Mouse (Mus musculus) liver, embryonic 13.5 days (tissue): ENCODE measurements around the gene Cxxc4. TPM values are rescaled to one million over a fixed set of nuclear protein-coding genes. Genes with fewer than 3 reads are reported as not detected.
A peak's percentile ranks its signal among the peaks of the same experiment; 100 is the strongest.

Source experiments
- ATAC-seq: fragments of 200-750 bp; cut with Nextera tagmentation; 2 replicates; pipeline ENCODE4 v1.8.0; 2017; ENCODE audit warnings: low read depth, mild to moderate bottlenecking, moderate number of reproducible peaks, moderate library complexity
- DNase-seq: peaks from one replicate; pipeline ENCODE4 v3.0.0; 2022
- H3K27ac ChIP-seq: fragments of 300-500 bp; sonication (generic); 2 replicates; pipeline ENCODE4 v1.5.1; 2015; ENCODE audit warnings: moderate library complexity, mild to moderate bottlenecking, inconsistent platforms
- H3K27me3 ChIP-seq: fragments of 300-500 bp; sonication (generic); 2 replicates; pipeline ENCODE4 v1.6.1; 2015; ENCODE audit warnings: mild to moderate bottlenecking, inconsistent platforms
- H3K36me3 ChIP-seq: fragments of 300-500 bp; sonication (generic); 2 replicates; pipeline ENCODE4 v1.6.1; 2015; ENCODE audit warnings: mild to moderate bottlenecking, inconsistent platforms
- H3K4me1 ChIP-seq: fragments of 300-500 bp; sonication (generic); replicated peaks from 2 replicates; pipeline ENCODE4 v1.6.1; 2015; ENCODE audit warnings: inconsistent platforms
- H3K4me2 ChIP-seq: fragments of 300-500 bp; sonication (generic); 2 replicates; pipeline ENCODE4 v1.6.1; 2015; ENCODE audit warnings: inconsistent platforms, mild to moderate bottlenecking, moderate library complexity
- H3K4me3 ChIP-seq: fragments of 300-500 bp; sonication (generic); replicated peaks from 2 replicates; pipeline ENCODE4 v1.5.1; 2015; ENCODE audit warnings: mild to moderate bottlenecking, inconsistent platforms
- H3K9ac ChIP-seq: fragments of 300-500 bp; sonication (generic); 2 replicates; pipeline ENCODE4 v1.6.1; 2015; ENCODE audit warnings: mild to moderate bottlenecking, inconsistent platforms
- H3K9me3 ChIP-seq: fragments of 300-500 bp; sonication (generic); replicated peaks from 2 replicates; pipeline ENCODE4 v1.6.1; 2016; ENCODE audit warnings: inconsistent platforms
- WGBS: fragments of 180-500 bp; shearing (Covaris S2); methylation state at CpG from one replicate; pipeline ENCODE4 v1.1.7; 2015; ENCODE audit not compliant: insufficient replicate concordance; 5-methylcytosine and 5-hydroxymethylcytosine counted together
- polyA plus RNA-seq: library from polyadenylated mRNA; unstranded; fragments of >200 nt; fragmentation: Nextera tagmentation; extraction: Ambion mirVana; gene quantifications from 2 replicates; pipeline ENCODE4 v1.2.1, GENCODE M21; 2015

Cxxc4 gene
- polyA plus RNA-seq, 1 experiment from 2014 or later: 0.33 TPM

DNA sequence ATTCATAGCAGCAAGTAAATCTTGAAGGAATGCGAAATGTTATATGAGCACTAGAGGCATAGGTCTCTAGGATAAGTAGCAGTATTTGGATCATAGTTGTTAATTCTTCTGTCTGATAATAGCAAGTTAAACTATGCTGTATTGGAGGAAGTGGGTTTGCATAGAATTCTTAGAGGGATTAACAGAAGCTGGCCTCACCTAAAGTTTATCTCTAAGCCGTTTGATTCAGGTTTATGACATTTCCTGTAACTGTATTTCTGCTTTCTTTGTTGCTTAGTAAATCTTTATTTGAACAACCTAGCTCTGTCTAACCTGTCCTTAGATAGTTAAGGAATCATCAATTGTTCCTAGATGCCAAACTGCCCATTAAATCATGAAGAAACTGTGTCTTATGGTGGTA lies 3.5 kb upstream of the Cxxc4 start:
- Histone ChIP-seq H3K36me3 (no peaks in the 10 kb centered on the region), H3K4me1 (no peaks in the 10 kb centered on the region), H3K9me3 (no peaks in the 10 kb centered on the region), H3K27me3 (peaks cover 36% of the 10 kb centered on the region), H3K4me2 (no peak overlapping the region), H3K27ac (no peak overlapping the region), H3K4me3 (no peak overlapping the region), H3K9ac (no peak overlapping the region)
- ATAC-seq (no peak), DNase-seq (no peak)
- WGBS: 52% methylated on average over 2 of the region's 2 CpGs

DNA sequence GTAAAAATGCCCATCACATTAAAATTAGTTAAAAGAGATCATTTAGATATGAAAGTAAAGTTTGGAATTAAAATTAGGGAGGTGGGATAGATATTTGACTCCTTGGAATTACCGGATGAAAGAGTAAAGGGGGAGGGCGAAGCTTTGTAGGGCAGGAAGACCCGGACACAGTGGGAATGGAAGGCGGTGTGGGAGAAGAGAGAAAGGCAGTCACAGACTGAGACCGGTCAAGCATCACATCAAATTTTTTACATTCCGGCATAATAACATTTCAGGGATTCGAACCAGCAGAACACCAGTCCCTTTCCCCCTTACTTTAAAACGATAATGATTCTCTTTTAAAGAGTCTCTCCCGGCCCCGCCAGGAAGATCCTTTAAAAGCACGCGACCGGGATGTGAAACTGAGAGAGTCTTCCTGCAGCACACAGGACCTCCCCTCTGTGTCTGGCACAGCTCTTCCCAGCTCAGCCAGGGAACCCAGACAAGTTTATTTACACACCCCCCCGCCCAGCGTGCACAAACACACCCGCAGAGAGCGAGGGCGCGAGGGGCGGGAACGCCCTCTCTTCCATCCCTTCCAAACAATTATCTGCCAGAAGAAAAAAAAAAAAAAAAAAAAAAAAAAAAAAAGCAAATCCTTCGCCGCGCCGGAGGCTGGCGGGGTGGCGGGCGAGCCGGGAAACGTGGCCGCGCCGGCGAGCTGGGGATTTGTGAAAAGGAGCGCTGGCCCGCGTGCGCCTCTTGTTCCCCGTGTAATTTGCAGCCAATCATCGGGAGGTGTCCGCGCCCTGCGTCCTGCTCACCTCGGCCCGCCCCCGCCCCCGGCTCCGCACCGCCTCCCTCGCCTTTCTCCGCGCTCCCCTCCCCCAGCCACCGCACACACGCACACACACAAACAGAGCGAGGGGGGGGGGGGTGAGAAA lies 532 bp upstream of the Cxxc4 start:
- Histone ChIP-seq H3K27me3 (peaks cover 66% of the 10 kb centered on the region), H3K4me1 (peaks cover 4% of the 10 kb centered on the region; the same call in 1 of the 2 replicates), H3K9ac (no peak overlapping the region; the same call in 1 of the 2 replicates), H3K36me3 (no peaks in the 10 kb centered on the region), H3K27ac (no peak overlapping the region), H3K4me2 (peak overlapping the region; percentile 63), H3K4me3 (peak overlapping the region; percentile 47), H3K9me3 (no peaks in the 10 kb centered on the region)
- WGBS: under 1% methylated on average over 53 of the region's 55 CpGs
- ATAC-seq (peak; percentile 82), DNase-seq (no peak)

DNA sequence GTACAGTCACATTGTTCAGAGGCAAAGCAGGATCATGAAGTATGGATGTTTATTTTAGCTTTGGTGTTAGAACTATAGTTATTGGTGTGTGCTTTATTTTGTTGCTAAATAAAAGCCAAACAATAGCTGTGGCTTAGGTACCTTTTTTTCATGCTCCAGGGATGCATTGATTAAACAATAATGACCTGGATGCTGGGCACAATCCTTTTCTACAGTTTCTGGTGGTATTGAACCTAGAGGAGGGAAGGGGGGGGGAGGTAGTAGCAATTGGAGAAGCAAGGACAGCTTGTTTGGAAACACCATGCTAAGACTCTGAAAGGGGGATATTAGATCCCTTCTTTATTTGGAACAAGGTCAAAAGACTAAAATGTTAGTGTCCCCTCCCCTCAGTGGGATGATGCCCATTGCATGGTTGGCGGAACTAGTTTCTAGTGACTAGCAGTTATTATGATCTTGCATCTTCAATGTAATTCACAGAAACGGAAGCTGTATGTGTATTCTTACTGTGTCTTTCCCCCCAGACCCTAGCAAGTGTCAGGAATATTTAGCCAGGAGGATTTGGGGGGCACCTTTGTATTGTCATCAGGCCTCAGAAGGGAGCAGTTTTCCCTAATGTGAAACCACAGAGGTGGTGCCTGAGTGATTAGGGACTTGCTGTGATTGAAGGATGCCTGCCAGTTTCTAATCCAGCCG lies 975 bp downstream of the Cxxc4 start:
- Histone ChIP-seq H3K27ac (no peak overlapping the region), H3K4me3 (no peak overlapping the region), H3K36me3 (no peaks in the 10 kb centered on the region), H3K4me2 (no peak overlapping the region), H3K9ac (no peak overlapping the region), H3K4me1 (peaks cover 4% of the 10 kb centered on the region; the same call in 1 of the 2 replicates), H3K9me3 (no peaks in the 10 kb centered on the region), H3K27me3 (peaks cover 74% of the 10 kb centered on the region)
- DNase-seq (no peak), ATAC-seq (no peak)
- WGBS: 51% methylated on average over 3 of the region's 3 CpGs

DNA sequence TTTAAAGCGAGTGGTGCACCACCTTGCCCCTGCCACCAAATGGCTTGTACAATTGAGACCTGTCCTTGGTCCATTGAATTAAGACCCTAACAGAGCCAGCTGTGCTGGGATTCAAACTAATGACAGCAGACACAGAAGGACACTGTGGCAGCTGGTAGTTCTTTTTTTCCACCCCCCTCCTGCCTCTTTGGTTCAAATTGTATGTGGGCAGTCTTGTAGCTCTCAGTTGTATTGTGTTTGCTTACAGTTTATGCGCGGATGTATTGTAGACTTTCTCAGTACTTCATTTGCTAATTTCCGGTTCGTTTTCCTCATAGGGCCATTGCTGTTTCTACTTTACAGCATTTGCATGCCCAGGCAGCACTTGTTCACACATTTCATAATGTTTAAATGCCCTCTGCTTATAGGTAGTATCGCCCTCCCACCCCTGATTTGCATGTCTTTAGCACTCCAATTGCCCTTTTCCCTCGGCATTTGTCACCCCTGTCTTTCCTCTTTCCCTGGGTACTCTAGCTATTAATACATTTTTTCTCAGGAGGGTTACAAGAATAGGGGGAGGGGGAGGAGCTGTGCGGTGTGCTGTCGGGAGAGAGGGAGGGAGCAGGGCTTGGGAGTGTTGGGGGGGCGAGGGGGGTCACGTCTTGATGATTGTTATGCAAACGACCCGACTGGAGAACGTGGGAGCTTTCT lies 2.5 kb downstream of the Cxxc4 start:
- Histone ChIP-seq H3K4me1 (peaks cover 4% of the 10 kb centered on the region; the same call in 1 of the 2 replicates), H3K4me2 (peak overlapping the region; percentile 71), H3K27me3 (peaks cover 74% of the 10 kb centered on the region), H3K27ac (no peak overlapping the region), H3K36me3 (no peaks in the 10 kb centered on the region), H3K9me3 (no peaks in the 10 kb centered on the region), H3K9ac (no peak overlapping the region), H3K4me3 (peak overlapping the region; percentile 59)
- DNase-seq (no peak), ATAC-seq (no peak)
- 5% methylated on average over 14 of the region's 14 CpGs for WGBS

DNA sequence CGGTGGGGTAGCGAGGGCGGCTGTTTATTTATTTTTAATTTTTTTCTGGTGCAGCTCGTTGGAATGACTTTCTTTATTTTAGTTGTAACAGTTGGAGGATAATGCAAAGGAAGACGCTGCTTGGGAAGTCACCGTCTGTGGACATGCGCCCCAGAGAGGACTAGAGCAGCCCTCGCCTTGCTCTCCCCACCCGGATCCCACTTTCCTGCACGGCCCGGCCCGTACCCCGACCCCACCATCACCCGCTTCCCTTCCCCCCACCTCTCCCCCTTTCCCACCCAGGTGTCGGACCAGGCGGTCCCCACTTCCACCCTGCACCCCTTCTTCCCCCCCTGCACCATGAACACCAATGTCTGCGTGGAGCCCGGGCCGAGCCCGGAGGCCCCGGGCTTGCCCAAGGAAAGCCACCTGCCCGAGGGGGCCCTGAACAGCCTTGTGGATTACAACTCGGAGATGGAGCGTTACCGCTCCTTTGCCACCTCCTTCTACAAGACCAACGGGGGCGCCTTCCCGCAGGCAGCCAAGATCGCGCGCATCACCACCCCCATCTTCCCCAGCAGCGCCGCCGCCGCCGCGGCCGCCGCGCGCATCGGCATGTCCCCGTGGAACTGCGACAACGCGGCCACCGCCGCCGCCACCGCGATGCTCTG lies 3.2 kb downstream of the Cxxc4 start:
- DNase-seq: no peak
- H3K4me1 ChIP-seq: peaks cover 4% of the 10 kb centered on the region; the same call in 1 of the 2 replicates

DNA sequence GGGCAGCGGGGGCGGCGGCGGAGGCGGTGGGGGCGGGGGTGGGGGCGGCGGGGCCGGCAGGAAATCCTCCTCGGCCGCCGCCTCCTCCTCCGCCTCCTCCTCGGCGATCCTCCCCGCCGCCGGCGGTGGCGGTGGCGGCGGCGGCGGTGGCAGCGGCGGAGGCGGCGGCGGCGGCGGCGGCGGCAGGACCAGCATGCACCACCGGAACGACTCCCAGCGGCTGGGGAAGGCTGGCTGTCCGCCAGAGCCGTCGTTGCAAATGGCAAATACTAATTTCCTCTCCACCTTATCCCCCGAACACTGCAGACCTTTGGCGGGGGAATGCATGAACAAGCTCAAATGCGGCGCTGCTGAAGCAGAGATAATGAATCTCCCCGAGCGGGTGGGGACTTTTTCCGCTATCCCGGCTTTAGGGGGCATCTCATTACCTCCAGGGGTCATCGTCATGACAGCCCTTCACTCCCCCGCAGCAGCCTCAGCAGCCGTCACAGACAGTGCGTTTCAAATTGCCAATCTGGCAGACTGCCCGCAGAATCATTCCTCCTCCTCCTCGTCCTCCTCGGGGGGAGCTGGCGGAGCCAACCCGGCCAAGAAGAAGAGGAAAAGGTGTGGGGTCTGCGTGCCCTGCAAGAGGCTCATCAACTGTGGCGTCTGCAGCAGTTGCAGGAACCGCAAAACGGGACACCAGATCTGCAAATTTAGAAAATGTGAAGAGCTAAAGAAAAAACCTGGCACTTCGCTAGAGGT lies 3.9 kb downstream of the Cxxc4 start:
- Histone ChIP-seq H3K9ac (peak overlapping the region; percentile 51; the same call in 1 of the 2 replicates), H3K36me3 (no peaks in the 10 kb centered on the region), H3K9me3 (no peaks in the 10 kb centered on the region), H3K27me3 (peaks cover 68% of the 10 kb centered on the region), H3K4me1 (peaks cover 4% of the 10 kb centered on the region; the same call in 1 of the 2 replicates), H3K4me2 (peak overlapping the region; percentile 71), H3K4me3 (peak overlapping the region; percentile 59), H3K27ac (no peak overlapping the region)
- under 1% methylated on average over 31 of the region's 61 CpGs for WGBS
- ATAC-seq (no peak), DNase-seq (no peak)

More for the DNA sequence above, 3.2 kb downstream of the Cxxc4 start:
- peak overlapping the region; percentile 59 for H3K4me3 ChIP-seq
- H3K27ac ChIP-seq: no peak overlapping the region
- 1% methylated on average over 46 of the region's 51 CpGs for WGBS
- no peaks in the 10 kb centered on the region for H3K36me3 ChIP-seq
- H3K27me3 ChIP-seq: peaks cover 74% of the 10 kb centered on the region
- H3K4me2 ChIP-seq: peak overlapping the region; percentile 71
- H3K9me3 ChIP-seq: no peaks in the 10 kb centered on the region
- ATAC-seq: no peak; the same call in 1 of the 2 replicates
- peak overlapping the region; percentile 51; the same call in 1 of the 2 replicates for H3K9ac ChIP-seq

DNA sequence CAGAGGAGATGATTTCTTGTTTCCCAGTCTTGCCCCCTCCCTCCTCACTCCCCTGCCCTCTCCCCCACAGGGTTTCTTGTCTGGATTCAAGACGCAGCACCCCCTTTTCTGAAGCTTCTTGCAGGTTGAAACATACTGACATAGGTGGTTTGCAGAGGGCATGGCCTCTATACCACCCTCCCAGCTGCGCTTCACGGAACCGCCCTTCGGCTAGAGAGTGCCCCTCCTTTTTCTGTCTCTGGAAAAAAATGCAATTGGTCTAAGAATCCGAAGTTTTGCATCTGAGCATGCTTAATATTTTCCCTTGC lies 4.4 kb downstream of the Cxxc4 start:
- Histone ChIP-seq H3K9me3 (no peaks in the 10 kb centered on the region), H3K36me3 (no peaks in the 10 kb centered on the region), H3K27me3 (peaks cover 65% of the 10 kb centered on the region), H3K4me1 (peaks cover 4% of the 10 kb centered on the region; the same call in 1 of the 2 replicates), H3K4me3 (peak overlapping the region; percentile 59; the same call in 1 of the 2 replicates), H3K9ac (no peak overlapping the region), H3K4me2 (peak overlapping the region; percentile 71), H3K27ac (no peak overlapping the region)
- no peak for ATAC-seq
- DNase-seq: no peak
- WGBS: 22% methylated on average over 6 of the region's 6 CpGs

DNA sequence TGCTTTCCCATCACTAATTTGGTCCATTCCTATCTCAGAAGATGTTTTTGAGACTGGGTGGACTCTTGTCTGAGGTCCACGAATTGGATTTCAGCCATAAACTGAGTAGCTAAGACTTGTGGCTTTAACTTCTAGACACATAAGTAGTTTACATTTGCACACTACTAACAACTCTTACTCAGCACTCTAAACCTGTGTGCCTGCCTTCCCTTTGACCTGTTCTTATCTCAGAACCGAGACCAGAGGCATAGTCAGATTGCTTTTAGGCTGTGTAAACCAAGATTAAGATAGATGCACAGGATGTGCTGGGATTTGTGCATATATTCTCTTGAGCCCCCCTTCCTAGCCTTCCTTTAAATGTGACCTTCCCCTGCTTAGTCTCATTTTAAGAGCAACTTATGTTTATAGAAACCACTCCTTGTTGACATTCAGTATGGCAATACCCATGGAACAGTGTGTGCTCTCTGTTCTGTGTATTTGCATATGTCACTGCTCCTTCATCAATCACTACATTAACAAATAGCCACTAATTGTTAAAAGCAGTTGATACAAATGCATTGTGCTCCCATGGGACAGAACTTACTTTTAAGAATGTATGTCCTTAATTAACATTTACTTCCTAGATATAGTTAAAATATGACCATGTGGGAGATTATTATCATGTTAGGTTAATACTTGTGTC lies 7.0 kb downstream of the Cxxc4 start:
- H3K27ac ChIP-seq: no peak overlapping the region
- H3K9me3 ChIP-seq: no peaks in the 10 kb centered on the region
- H3K4me3 ChIP-seq: no peak overlapping the region
- no peak overlapping the region for H3K9ac ChIP-seq
- no peaks in the 10 kb centered on the region for H3K36me3 ChIP-seq
- ATAC-seq (no peak), DNase-seq (no peak)
- peaks cover 38% of the 10 kb centered on the region for H3K27me3 ChIP-seq
- WGBS: 27% methylated on average over 2 of the region's 2 CpGs
- H3K4me2 ChIP-seq: no peak overlapping the region
- H3K4me1 ChIP-seq: peaks cover 4% of the 10 kb centered on the region; the same call in 1 of the 2 replicates

DNA sequence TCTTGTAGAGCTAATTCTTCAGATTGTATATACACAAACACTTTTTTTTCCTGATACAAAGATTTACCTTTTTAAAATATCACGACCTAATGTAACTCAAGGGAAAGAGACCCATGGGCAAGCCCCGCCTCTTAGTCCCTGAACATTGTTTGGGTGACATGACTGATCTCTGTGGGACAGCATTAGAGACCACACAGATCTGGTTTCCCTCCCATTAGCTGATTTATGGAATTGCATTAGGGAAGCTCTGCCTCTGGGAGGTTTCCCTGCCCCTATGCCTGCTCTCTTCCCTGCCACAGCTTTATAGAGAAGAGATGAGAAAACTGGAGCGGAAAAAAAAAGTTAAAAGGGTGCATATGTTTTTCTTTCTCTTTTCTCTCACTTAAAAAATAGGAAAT lies 7.6 kb downstream of the Cxxc4 start:
- Histone ChIP-seq H3K4me2 (no peak overlapping the region), H3K4me1 (peaks cover 4% of the 10 kb centered on the region; the same call in 1 of the 2 replicates), H3K36me3 (no peaks in the 10 kb centered on the region), H3K27ac (no peak overlapping the region), H3K4me3 (no peak overlapping the region), H3K9me3 (no peaks in the 10 kb centered on the region), H3K27me3 (peaks cover 33% of the 10 kb centered on the region), H3K9ac (no peak overlapping the region)
- WGBS: 40% methylated on average over 3 of the region's 3 CpGs
- ATAC-seq: no peak
- DNase-seq: no peak

DNA sequence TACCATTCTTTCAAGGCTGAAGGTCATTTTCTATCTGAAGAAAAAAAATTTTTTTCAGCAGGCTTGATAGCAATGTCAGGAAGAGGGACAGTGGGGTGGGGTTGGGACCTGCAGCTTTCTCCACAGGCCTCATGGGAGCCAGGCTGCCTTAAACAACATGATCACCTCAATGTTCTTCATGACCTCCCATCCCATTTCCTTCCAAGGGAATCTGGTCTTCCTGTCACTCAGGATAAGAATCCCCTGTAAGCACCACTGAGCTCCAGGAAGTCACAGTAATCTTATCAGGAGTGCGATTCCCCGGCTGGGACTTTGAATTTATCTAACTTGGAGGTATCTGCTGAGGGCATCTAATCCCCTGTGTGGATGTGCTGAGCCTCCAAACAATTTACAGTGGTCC lies 17.9 kb downstream of the Cxxc4 start:
- H3K9ac ChIP-seq: no peak overlapping the region
- ATAC-seq (no peak), DNase-seq (no peak)
- 30% methylated on average over 2 of the region's 2 CpGs for WGBS
- H3K36me3 ChIP-seq: no peaks in the 10 kb centered on the region
- H3K27ac ChIP-seq: no peak overlapping the region
- no peaks in the 10 kb centered on the region for H3K4me1 ChIP-seq
- H3K27me3 ChIP-seq: no peaks in the 10 kb centered on the region
- H3K9me3 ChIP-seq: no peaks in the 10 kb centered on the region
- no peak overlapping the region for H3K4me2 ChIP-seq
- no peak overlapping the region for H3K4me3 ChIP-seq
